Mouse (Mus musculus): Measurements from ENCODE around the gene Scarf2.

DNA sequence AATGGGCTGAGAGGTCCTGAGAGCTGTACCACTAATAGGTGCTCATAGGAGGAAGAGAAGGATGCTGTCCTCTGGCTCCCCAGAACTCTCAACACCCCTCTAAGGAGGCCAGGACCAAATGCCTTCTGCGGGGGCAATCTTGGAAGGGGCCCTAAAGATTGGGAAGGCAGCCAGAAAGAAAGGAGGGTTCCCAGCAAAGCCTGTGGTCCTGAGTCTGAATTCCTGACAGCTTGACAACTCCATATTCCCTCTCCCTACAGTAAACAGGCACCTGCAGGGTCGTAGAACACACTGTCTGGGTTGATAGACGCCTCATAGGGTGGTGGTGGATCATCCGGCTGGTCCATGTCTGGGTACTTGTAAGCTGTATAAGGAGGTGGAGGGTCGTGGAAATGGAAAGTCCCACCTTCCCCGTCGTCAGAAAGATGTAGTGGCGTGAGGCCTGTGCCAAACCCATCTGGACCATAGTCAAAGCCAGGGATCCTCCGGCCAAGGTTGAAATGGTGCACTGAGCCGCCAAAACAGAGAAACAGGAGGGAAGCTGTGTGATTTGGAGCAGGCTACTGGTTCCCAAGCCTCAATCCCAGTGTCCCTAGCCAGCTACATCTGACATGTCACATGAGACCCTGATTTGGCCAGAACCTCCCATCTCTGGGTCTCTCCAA, 46.8 kb downstream of the Scarf2 start:
- no peak for TF ChIP-seq TAL1 (IDR thresholded peaks at IDR 0.05; ENCODE audit: low read length)
- TF ChIP-seq GATA1 (IDR thresholded peaks at IDR 0.05; ENCODE audit: low read length) = no peak

Measured in erythroblast, embryonic 14.5 days (primary cell).